Mouse (Mus musculus) kidney, adult 2 months (tissue): ENCODE data around the gene Rassf4.

Experiments used
- CTCF ChIP-seq: fragments of 200-500 bp; conservative IDR thresholded peaks from 2 replicates; pipeline ENCODE4 v1.5.1; 2011; ENCODE audit warnings: low read depth, mild to moderate bottlenecking, control low read depth, low read length, moderate library complexity, mixed read lengths; ENCODE audit not compliant: insufficient read depth, insufficient read length
- POLR2A ChIP-seq: fragments of 200-500 bp; IDR thresholded peaks from one replicate; pipeline ENCODE4 v1.6.1; 2011; ENCODE audit warnings: low read depth, low read length, control low read depth

GRCm38 (mm10) chr6:116651437-116652118, 22.2 kb downstream of the Rassf4 start:
- TF ChIP-seq CTCF (peak; percentile 66), POLR2A (no peak)
